Mouse (Mus musculus) CH12.LX (cell line): ENCODE measurements at regions not wholly inside any gene's neighbourhood (a gene's known extent, or its start where the extent isn't known, plus 50 kb on each side); places are given as distances from the start of the nearest gene placed in this dataset.

Source experiments
- DNase-seq: peaks from one replicate; pipeline ENCODE4 v3.0.0-alpha.2; 2013; ENCODE audit errors: extremely low read depth
- H3K27ac ChIP-seq: 2 replicates; pipeline ENCODE4 v1.5.1; 2012; ENCODE audit warnings: low read depth, mild to moderate bottlenecking, control low read depth, moderate library complexity; ENCODE audit not compliant: insufficient read depth
- H3K27me3 ChIP-seq: replicated peaks from 2 replicates; pipeline ENCODE3; 2012; ENCODE audit warnings: inconsistent platforms
- H3K36me3 ChIP-seq, 2 experiments: replicated peaks in 1 of 2; 2 replicates each; pipeline versions ENCODE3 to v1.6.1; 2012; ENCODE audit warnings: inconsistent platforms in 1 of 2, low read length in 1 of 2, mild to moderate bottlenecking in 1 of 2, mixed read lengths in 1 of 2, moderate library complexity in 1 of 2; ENCODE audit not compliant: control insufficient read depth in 1 of 2, insufficient read depth in 1 of 2
- H3K4me1 ChIP-seq, 2 experiments: 2 replicates each; pipeline ENCODE4 v1.6.1; 2012; ENCODE audit warnings: inconsistent platforms in 1 of 2, moderate library complexity in 1 of 2; ENCODE audit not compliant: insufficient read depth in 2 of 2, control insufficient read depth in 1 of 2
- H3K4me2 ChIP-seq: 2 replicates; pipeline ENCODE4 v1.6.1; 2012; ENCODE audit warnings: low read depth, mild to moderate bottlenecking, control low read depth; ENCODE audit not compliant: poor library complexity, insufficient read depth, severe bottlenecking
- H3K4me3 ChIP-seq, 3 experiments: fragments of 150-350 bp in 1 of 3; sonication (generic) in 1 of 3; replicated peaks in 1 of 3; 2 replicates each; pipeline versions ENCODE3 to v1.5.1; 2011 to 2012; ENCODE audit warnings: low read depth in 2 of 3, low read length in 2 of 3, mild to moderate bottlenecking in 2 of 3, moderate library complexity in 2 of 3, control low read depth in 1 of 3, improper control_type of control experiment in 1 of 3, inconsistent platforms in 1 of 3, mixed read lengths in 1 of 3; ENCODE audit not compliant: poor library complexity in 1 of 3
- H3K79me2 ChIP-seq: replicated peaks from 2 replicates; pipeline ENCODE4 v1.6.1; 2012; ENCODE audit warnings: mild to moderate bottlenecking, moderate library complexity; ENCODE audit not compliant: control insufficient read depth, poor library complexity, insufficient read depth, severe bottlenecking; ENCODE audit errors: extremely low read depth
- H3K9ac ChIP-seq: 2 replicates; pipeline ENCODE4 v1.6.1; 2012; ENCODE audit warnings: low read depth, mild to moderate bottlenecking, control low read depth, moderate library complexity; ENCODE audit not compliant: insufficient read depth
- H3K9me3 ChIP-seq: replicated peaks from 2 replicates; pipeline ENCODE3; 2012; ENCODE audit warnings: low read length, inconsistent platforms, mixed read lengths
- CHD1 ChIP-seq: IDR thresholded peaks from 2 replicates; pipeline ENCODE4 v1.6.1; 2012; ENCODE audit warnings: low read depth, low read length, improper control_type of control experiment, inconsistent platforms
- CHD2 ChIP-seq: IDR thresholded peaks from 2 replicates; pipeline ENCODE4 v1.6.1; 2011; ENCODE audit warnings: low read length, improper control_type of control experiment
- CTCF ChIP-seq, 2 experiments: IDR thresholded peaks in 1 of 2; conservative IDR thresholded peaks in 1 of 2; 2 replicates each; pipeline ENCODE4 v1.5.1; 2011 to 2012; ENCODE audit warnings: low read depth in 2 of 2, low read length in 2 of 2, improper control_type of control experiment in 1 of 2, inconsistent platforms in 1 of 2, mild to moderate bottlenecking in 1 of 2, moderate library complexity in 1 of 2
- E2F4 ChIP-seq: IDR thresholded peaks from 2 replicates; pipeline ENCODE4 v1.6.1; 2011; ENCODE audit warnings: low read depth, low read length, improper control_type of control experiment; ENCODE audit not compliant: insufficient replicate concordance
- ETS1 ChIP-seq: conservative IDR thresholded peaks from 2 replicates; pipeline ENCODE4 v1.6.1; 2012; ENCODE audit warnings: low read depth, mild to moderate bottlenecking, inconsistent platforms, low read length, improper control_type of control experiment, moderate library complexity
- GABPA ChIP-seq: IDR thresholded peaks from 2 replicates; pipeline ENCODE4 v1.6.1; 2012; ENCODE audit warnings: low read depth, low read length, improper control_type of control experiment, inconsistent platforms; ENCODE audit not compliant: insufficient replicate concordance
- JUN ChIP-seq: IDR thresholded peaks from 2 replicates; pipeline ENCODE4 v1.6.1; 2011; ENCODE audit warnings: low read depth, mild to moderate bottlenecking, low read length, improper control_type of control experiment, moderate library complexity; ENCODE audit not compliant: insufficient read depth
- JUND ChIP-seq: conservative IDR thresholded peaks from 2 replicates; pipeline ENCODE4 v1.6.1; 2011; ENCODE audit warnings: low read depth, low read length, improper control_type of control experiment
- MAFK ChIP-seq: IDR thresholded peaks from 2 replicates; pipeline ENCODE4 v1.6.1; 2011; ENCODE audit warnings: low read length, improper control_type of control experiment; ENCODE audit not compliant: insufficient replicate concordance
- MAX ChIP-seq: IDR thresholded peaks from 2 replicates; pipeline ENCODE4 v1.6.1; 2011; ENCODE audit warnings: low read length, improper control_type of control experiment
- MAZ ChIP-seq: IDR thresholded peaks from 2 replicates; pipeline ENCODE4 v1.6.1; 2012; ENCODE audit warnings: low read depth, mild to moderate bottlenecking, inconsistent platforms, low read length, improper control_type of control experiment, moderate library complexity
- MEF2A ChIP-seq: IDR thresholded peaks from 2 replicates; pipeline ENCODE4 v1.6.1; 2014; ENCODE audit warnings: low read depth, mild to moderate bottlenecking, inconsistent platforms, low read length, improper control_type of control experiment, borderline replicate concordance
- MXI1 ChIP-seq: IDR thresholded peaks from 2 replicates; pipeline ENCODE4 v1.6.1; 2011; ENCODE audit warnings: mild to moderate bottlenecking, low read depth, low read length, improper control_type of control experiment
- NRF1 ChIP-seq: IDR thresholded peaks from 2 replicates; pipeline ENCODE4 v1.6.1; 2014; ENCODE audit warnings: low read depth, mild to moderate bottlenecking, inconsistent platforms, low read length, improper control_type of control experiment, moderate library complexity
- PAX5 ChIP-seq: IDR thresholded peaks from 2 replicates; pipeline ENCODE4 v1.6.1; 2012; ENCODE audit warnings: low read length, inconsistent platforms, mixed read lengths
- POLR2A ChIP-seq: IDR thresholded peaks from 2 replicates; pipeline ENCODE4 v1.6.1; 2011; ENCODE audit warnings: low read depth, mild to moderate bottlenecking, improper control_type of control experiment, low read length
- POLR2AphosphoS2 ChIP-seq: IDR thresholded peaks from 2 replicates; pipeline ENCODE4 v1.6.1; 2011; ENCODE audit warnings: low read depth, low read length, improper control_type of control experiment
- RAD21 ChIP-seq: IDR thresholded peaks from 2 replicates; pipeline ENCODE4 v1.6.1; 2011; ENCODE audit warnings: low read depth, mild to moderate bottlenecking, low read length, improper control_type of control experiment, moderate library complexity
- RCOR1 ChIP-seq: conservative IDR thresholded peaks from 2 replicates; pipeline ENCODE4 v1.6.1; 2012; ENCODE audit warnings: low read depth, mild to moderate bottlenecking, inconsistent platforms, low read length, improper control_type of control experiment
- TCF12 ChIP-seq: IDR thresholded peaks from 2 replicates; pipeline ENCODE4 v1.6.1; 2014; ENCODE audit warnings: low read depth, mild to moderate bottlenecking, inconsistent platforms, low read length, improper control_type of control experiment
- USF1 ChIP-seq: IDR thresholded peaks from 2 replicates; pipeline ENCODE4 v1.6.1; 2014; ENCODE audit warnings: low read depth, mild to moderate bottlenecking, inconsistent platforms, low read length, improper control_type of control experiment
- USF2 ChIP-seq: conservative IDR thresholded peaks from 2 replicates; pipeline ENCODE4 v1.6.1; 2011; ENCODE audit warnings: low read depth, low read length, improper control_type of control experiment
- ZC3H11A ChIP-seq: IDR thresholded peaks from 2 replicates; pipeline ENCODE4 v1.6.1; 2012; ENCODE audit warnings: low read depth, mild to moderate bottlenecking, inconsistent platforms, low read length, improper control_type of control experiment
- ZKSCAN1 ChIP-seq: IDR thresholded peaks from 2 replicates; pipeline ENCODE4 v1.6.1; 2012; ENCODE audit warnings: low read depth, inconsistent platforms, low read length, improper control_type of control experiment, borderline replicate concordance
- ZNF384 ChIP-seq: IDR thresholded peaks from 2 replicates; pipeline ENCODE4 v1.6.1; 2012; ENCODE audit warnings: low read depth, low read length, improper control_type of control experiment, inconsistent platforms
- dilution Hi-C: fragments of 300-500 bp; cut with MboI; formaldehyde crosslinking; loops from 2 replicates; pipeline ENCODE4 v1.14.3; 2020; ENCODE audit warnings: low sequenced_read_pairs; ENCODE audit not compliant: extremely low pct_unique_long_range_greater_than_20kb, extremely low pct_ligation_motif_present
- in situ Hi-C: fragments of 300-500 bp; cut with MboI; formaldehyde crosslinking; loops from 3 replicates; pipeline ENCODE4 v1.14.3; 2019; ENCODE audit warnings: low sequenced_read_pairs, low pct_ligation_motif_present, low pct_unique_long_range_greater_than_20kb, mixed read lengths

DNA sequence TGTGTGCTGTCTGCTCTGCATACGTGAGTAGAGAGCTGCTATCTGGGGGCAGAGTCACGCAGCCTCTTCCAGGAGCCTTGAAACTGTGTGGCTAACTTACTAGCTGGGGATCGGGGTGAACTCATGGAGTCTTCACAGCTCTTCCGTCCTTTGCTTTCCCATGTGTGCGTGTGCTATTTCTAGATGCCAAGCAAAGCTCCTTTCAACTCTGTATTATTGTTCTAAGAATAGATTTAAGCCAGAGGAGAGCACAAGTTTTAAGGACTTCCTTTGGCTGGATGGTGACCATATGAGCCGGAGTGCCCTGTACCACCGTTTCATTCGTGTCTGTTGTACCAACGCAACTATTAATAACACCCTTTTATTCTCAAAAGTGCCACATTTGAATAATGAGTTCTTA, 254.0 kb downstream of the Gm12728 start:
- Histone ChIP-seq H3K4me2 (no peak overlapping the region), H3K79me2 (no peaks in the 10 kb centered on the region), H3K36me3 (no peaks in the 10 kb centered on the region)
- in situ Hi-C loops: no loop called here
- TF ChIP-seq CHD1: no peak
- no peak for TF ChIP-seq PAX5
- no peak for TF ChIP-seq USF1
- no peak for TF ChIP-seq NRF1
- no peak for TF ChIP-seq MXI1
- TF ChIP-seq, all 38 proteins: peak for 0
- Histone ChIP-seq H3K27ac (no peak overlapping the region), H3K9me3 (no peaks in the 10 kb centered on the region), H3K4me1 (no peaks in the 10 kb centered on the region), H3K27me3 (peaks cover 39% of the 10 kb centered on the region), H3K4me3 (no peak overlapping the region), H3K9ac (no peak overlapping the region)
- DNase-seq: no peak
- dilution Hi-C loops: no loop called here

DNA sequence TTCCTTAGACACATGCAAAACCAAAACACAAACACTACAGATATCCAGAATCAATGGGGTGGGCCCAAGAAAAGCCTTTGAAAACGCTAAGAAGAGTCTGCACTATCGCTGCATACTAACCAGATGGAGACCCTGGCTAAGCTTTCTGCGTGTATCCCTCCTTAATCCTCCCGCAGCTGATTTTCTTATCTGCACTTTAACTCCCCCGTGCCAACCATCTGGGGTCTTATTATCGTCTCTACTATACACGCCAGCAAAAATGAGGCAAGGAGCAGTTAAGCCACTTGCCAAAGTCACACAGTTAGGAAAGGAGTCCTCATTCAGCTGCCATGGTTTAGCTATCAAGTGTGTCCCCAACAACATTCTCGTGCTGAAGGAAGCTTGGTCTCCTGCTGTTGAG, 258.4 kb downstream of the Gm12728 start:
- no peak for DNase-seq
- Histone ChIP-seq H3K9me3 (no peaks in the 10 kb centered on the region), H3K27ac (no peak overlapping the region), H3K4me2 (no peak overlapping the region), H3K36me3 (no peaks in the 10 kb centered on the region), H3K27me3 (peaks cover 21% of the 10 kb centered on the region), H3K79me2 (no peaks in the 10 kb centered on the region), H3K4me3 (no peak overlapping the region), H3K4me1 (no peaks in the 10 kb centered on the region), H3K9ac (no peak overlapping the region)
- dilution Hi-C loops (no loop called here), in situ Hi-C loops (no loop called here)
- TF ChIP-seq JUND (no peak), MAFK (no peak), ZC3H11A (no peak), USF2 (no peak), TCF12 (no peak), RCOR1 (no peak), POLR2A (no peak), CHD2 (no peak), GABPA (no peak)

- no peaks in the 10 kb centered on the region for H3K9me3 ChIP-seq
- dilution Hi-C loops: no loop called here
Measured at GRCm38 (mm10) chr4:106048797-106049196, 259.1 kb downstream of the Gm12728 start.

More at GRCm38 (mm10) chr4:106048797-106049196, 259.1 kb downstream of the Gm12728 start:
- no peaks in the 10 kb centered on the region for H3K36me3 ChIP-seq
- no peak overlapping the region for H3K4me2 ChIP-seq
- H3K27me3 ChIP-seq: peaks cover 21% of the 10 kb centered on the region
- H3K4me1 ChIP-seq: no peaks in the 10 kb centered on the region
- H3K4me3 ChIP-seq: no peak overlapping the region
- no peak for DNase-seq
- in situ Hi-C loops: no loop called here
- TF ChIP-seq CTCF (conservative IDR thresholded peaks at IDR 0.05 in 1 of 2, IDR thresholded peaks at IDR 0.05 in 1 of 2; ENCODE audit: low read depth in 2 of 2, low read length in 2 of 2) (no peak), GABPA (no peak), ZNF384 (no peak), PAX5 (no peak), ETS1 (no peak), ZKSCAN1 (no peak), RAD21 (no peak), JUN (no peak), E2F4 (no peak), MAX (no peak), MEF2A (no peak), MAZ (no peak), POLR2AphosphoS2 (no peak)
- H3K9ac ChIP-seq: no peak overlapping the region
- H3K27ac ChIP-seq: no peak overlapping the region
- no peaks in the 10 kb centered on the region for H3K79me2 ChIP-seq
